Mouse (Mus musculus): ENCODE results near the gene Oprd1.

DNA sequence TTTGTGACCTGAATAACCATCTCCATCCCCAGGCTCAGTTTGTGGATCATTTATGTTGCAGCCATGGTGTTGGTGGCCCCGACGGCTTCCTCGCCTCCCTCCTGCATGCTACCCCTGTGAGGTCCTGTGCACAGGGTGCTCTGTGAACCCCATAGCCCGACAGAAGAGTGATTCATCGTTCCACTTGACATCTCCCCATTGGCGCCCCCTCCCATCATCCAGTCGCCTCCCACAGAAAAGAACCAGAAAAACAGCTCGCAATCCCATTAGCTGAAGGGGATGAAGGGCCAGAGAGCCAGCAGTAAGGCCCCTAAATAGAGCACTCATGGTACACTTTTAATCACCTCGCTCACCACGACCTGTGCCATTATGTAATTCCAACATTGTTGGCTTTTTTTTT lies 32.2 kb upstream of the Oprd1 start:
- TF ChIP-seq CTCF (IDR thresholded peaks at IDR 0.05; ENCODE audit: low read depth) (no peak), EP300 (IDR thresholded peaks at IDR 0.05; ENCODE audit: low read depth) (no peak)

Data from liver, embryonic 14.5 days (tissue).